Mouse (Mus musculus) gastrocnemius, postnatal 14 days (tissue): Measurements from ENCODE around the gene Pus7. TPM values are rescaled to one million over a fixed set of nuclear protein-coding genes. Genes with fewer than 3 reads are reported as not detected.
"Not testable (repeated sequence)": the region's sequence is repeated elsewhere in the genome, so short reads cannot be mapped to it uniquely, and the experiment has no call there.

Experiments used
- DNase-seq: peaks from one replicate; pipeline ENCODE4 v3.0.0; 2021; ENCODE audit warnings: mixed read lengths
- intact Hi-C: fragments of 180-260 bp; cut with DNase I; formaldehyde crosslinking; loops from one replicate; pipeline ENCODE4 v1.15.1; 2025; ENCODE audit warnings: low total_unique reads
- total RNA-seq, 2 experiments: library from RNA; stranded (reverse); gene quantifications; 2 replicates each; pipeline ENCODE4 v1.2.3; 2021

The Pus7 gene
- total RNA-seq, 2 experiments from 2014 or later: 8.8 to 13.0 TPM

- DNase-seq: no peak
- intact Hi-C loops: no loop called here
These were observed 21.0 kb downstream of the Pus7 start for GRCm38 (mm10) chr5:23762531-23762930.

DNA sequence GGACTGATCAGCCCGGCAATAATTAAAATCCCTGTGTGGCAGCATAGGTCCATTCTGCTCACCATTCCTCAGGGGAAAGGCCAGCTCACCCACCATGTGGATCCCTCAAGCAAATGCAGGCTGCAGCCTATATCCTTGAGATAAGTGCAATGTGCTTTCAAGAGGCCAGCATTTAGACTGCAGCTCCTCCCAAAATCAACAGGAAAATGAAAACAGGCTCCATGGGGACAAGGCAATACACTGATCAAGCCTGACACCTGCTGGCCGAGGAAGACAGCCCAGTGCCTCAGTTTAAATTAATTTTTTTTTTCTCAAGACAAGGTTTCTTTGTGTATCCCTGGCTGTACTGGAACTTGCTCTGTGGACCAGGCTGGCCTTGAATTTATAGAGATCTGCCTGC lies 24.9 kb downstream of the Pus7 start:
- no peak for DNase-seq
- intact Hi-C loops: no loop called here

- intact Hi-C loops: no loop called here
- DNase-seq: no peak
These were observed 27.1 kb downstream of the Pus7 start for GRCm38 (mm10) chr5:23756368-23756767.

- intact Hi-C loops: no loop called here
- DNase-seq: no peak
These were observed 27.9 kb downstream of the Pus7 start for GRCm38 (mm10) chr5:23755591-23755990.

- no peak for DNase-seq
- intact Hi-C loops: no loop called here
These were observed 33.6 kb downstream of the Pus7 start for GRCm38 (mm10) chr5:23749882-23750281.

DNA sequence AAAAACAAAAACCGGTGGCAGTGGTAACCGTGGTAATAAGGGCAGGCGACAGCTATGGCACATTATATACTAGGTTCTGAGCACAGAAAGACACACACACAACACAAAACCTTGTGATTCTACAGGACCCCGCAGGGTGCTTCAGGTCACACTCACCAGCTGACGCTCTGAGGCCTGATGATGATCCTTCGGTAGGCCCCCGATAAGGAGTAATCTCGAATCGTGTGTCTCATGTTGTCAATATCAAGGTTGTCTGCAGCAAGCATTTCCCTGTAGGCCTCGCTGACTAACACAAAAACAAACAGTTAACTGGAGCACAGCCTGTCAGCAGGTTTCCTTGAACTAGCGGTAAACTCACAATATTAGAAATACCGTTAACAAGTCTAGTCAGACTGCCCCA lies 40.2 kb downstream of the Pus7 start:
- intact Hi-C loops: no loop called here
- DNase-seq: no peak

GRCm38 (mm10) chr5:23737111-23737510 lies 46.4 kb downstream of the Pus7 start:
- DNase-seq: no peak
- intact Hi-C loops: no loop called here

GRCm38 (mm10) chr5:23736366-23736765 lies 47.1 kb downstream of the Pus7 start:
- intact Hi-C loops: no loop called here
- DNase-seq: peak; percentile 36

GRCm38 (mm10) chr5:23721956-23722355 lies 61.6 kb downstream of the Pus7 start:
- DNase-seq: no peak
- intact Hi-C loops: no loop called here

- intact Hi-C loops: no loop called here
- no peak for DNase-seq
These were observed 64.6 kb downstream of the Pus7 start for GRCm38 (mm10) chr5:23718881-23719328.

- intact Hi-C loops: no loop called here
- no peak for DNase-seq
These were observed 65.4 kb downstream of the Pus7 start for GRCm38 (mm10) chr5:23718182-23718534.

GRCm38 (mm10) chr5:23717469-23718181 lies 65.9 kb downstream of the Pus7 start:
- intact Hi-C loops: no loop called here
- DNase-seq: no peak

DNA sequence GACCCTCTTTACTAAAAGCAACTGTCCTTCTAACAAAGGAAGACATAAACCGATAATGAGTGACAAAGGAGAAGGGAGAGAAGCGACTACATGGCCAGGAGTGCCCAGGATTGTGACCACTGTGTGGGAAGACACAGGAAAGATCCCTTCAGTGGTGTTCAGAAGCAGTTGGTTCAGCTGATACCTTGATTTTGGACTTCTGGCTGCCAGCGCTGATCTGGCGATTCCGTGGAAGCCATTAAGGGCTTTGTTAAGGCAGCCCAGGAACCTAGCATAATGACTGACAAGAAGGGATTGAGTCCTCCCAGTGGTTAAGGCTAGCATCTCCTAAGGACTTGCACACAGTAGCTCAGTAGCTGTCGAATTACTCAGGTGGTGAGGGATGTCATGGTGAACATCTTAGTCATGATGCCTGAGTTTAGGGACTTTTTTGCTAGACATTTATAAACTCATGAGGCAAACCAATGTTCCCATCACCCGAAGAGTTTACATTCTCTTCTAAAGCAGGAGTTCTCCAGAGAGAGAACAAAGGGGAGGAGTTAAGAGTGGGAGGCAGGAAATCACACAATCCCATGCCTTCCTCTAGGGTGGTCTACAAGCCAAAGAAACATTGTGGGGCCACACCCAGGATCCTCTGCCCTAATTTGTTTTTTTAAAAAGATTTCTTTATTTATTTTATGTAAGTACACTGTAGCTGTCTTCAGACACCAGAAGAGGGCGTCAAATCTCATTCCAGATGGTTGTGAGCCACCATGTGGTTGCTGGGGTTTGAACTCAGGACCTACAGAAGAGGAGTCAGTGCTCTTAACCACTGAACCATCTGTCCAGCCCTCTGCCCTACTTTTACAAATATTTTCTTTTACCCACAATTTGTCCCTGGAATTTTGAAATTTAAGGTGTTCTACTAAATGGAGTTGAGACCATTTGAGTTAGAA lies 69.8 kb downstream of the Pus7 start:
- intact Hi-C loops: no loop called here
- DNase-seq: no peak

DNA sequence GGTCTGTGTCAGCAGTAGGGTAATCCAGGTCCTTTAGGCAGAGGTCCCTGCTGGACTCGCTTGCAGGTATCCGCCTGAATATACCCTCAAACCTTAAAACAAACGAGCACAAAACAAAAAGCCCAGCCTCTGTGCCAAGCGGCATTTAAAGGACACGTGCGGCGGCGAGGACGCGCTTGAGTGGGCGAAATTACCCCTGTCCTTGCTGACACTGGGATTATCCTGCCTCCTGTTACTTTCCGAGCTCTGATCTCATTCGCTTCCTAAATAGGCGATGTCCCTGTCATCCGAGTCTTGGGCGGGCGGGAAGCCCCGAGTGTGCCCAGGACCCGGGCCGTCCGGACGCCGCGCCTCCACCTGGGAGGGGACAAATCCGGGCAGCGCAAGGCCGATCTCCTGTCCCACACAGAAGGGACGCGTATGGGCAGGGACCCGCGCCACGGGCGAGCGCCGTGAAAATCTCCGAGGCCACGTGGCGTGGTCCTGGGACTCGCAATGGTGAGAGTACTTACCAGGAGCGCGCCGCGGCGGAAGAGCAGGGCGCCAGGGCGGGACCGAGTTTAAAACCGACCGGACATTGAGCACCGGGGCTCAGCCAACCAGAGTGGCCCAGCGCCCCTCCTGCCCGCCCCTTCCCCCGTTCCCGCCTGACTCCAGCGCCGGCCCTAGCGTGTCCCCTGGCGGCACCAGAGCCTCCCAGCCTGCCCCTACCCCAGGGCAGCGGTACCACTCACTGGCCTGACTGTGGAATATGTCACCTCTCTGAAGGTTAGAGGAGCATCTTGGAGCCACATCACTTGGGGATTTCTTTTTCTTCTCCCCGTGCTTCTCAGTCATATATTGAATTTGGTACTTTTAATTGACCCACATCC lies 71.1 kb downstream of the Pus7 start:
- intact Hi-C loops: no loop called here
- peak; percentile 79 for DNase-seq

DNA sequence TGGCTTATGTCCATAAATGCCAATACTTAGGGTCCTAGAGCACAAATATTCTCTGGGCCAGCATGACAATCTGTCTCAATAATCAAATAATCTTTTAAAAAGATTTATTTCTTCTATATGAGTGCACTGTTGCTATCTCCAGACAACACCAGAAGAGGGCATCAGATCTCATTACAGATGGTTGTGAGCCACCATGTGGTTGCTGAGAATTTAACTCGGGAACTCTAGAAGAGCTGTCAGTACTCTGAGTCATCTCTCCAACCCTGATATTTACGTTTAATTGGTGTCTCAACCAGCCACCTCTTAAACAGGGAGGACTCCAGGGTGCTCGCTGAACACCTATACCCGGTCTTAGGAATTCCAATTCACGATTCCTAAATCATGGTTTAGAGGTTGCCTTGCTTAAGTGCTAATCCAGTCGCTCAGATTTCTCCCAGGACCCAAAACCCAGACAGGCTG lies 71.8 kb downstream of the Pus7 start:
- DNase-seq, intact Hi-C loops: not testable (repeated sequence)

- intact Hi-C loops: no loop called here
- no peak for DNase-seq
These were observed 72.3 kb downstream of the Pus7 start for GRCm38 (mm10) chr5:23711244-23711643.

DNA sequence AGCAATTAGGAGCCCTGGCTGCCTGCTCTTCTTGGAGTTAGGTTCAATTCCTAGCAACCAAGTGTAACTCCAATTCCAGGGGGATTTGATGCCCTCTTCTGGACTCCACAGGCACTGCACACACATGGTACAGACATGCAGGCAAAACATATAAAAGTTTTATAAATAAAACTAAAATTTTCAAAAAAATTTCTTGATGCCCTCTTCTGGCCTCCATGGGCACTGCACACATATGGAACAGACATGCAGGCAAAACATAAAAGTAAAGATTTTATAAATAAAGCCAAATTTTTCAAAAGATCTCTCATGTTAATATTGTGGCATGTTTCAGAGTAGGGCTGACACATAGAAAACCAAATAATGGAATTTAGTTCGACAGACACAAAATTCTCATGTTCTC lies 73.8 kb downstream of the Pus7 start:
- no peak for DNase-seq
- intact Hi-C loops: no loop called here

DNA sequence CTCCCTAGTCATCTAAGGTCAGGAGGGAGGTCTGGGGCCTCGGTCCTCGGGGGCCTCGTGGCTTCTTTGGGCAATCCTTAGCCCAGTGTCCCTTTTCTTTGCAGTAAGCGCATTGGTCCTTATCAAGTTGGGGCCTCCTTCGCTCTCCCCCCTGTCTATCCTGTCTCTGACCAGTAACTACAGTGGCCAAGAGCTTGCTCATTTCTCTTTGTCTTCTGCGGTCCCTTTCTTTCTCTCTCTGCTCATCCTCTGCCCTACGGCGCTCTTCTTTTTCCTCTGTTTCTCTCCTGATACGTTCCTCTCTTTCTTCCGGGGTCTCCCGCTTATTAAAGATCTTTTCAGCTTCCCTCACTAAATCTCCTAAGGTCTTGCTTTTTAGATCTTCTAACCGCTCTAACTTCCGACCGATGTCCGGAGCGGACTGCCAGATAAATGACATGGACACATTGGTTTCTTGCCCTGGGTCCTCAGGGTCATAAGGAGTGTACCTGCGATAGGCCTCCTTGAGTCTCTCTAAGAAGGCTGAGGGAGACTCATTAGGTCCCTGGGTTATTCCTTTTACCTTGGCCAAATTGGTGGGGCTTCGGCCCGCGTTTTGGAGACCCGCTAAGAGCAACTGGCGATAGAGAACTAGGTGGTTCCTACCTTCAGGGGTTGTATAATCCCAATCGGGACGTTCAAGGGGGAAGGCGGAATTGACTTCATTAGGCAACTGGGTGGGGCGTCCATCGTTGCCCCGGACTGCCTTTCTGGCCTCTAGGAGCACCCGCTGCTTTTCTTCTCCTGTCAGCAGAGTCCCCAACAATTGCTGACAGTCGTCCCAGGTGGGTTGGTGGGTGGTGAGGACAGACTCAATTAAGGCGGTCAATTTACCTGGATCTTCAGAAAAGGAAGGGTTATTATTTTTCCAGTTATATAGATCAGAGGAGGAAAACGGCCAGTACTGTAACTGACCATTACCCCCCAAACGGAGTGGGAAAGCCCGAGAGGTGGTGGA lies 76.6 kb downstream of the Pus7 start:
- intact Hi-C loops, DNase-seq: not testable (repeated sequence)

DNA sequence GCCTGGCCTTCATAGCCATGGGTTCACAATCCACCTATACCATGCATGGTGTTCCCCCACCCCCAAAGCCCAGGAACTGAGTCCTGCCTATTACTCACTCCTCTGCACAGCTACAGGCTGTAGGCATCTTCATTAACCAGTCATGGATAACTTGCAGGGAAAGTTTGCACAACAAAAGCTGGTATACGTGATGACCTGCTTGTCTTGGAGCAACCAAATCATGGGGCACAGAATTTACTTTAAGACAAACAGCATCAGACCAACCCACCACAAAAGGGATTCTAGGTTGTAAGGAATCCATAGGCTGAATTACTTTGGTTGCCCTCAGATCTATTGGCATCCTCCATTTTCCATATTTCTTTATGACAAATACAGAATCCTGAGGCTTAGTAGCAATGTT lies 86.1 kb downstream of the Pus7 start:
- intact Hi-C loops: no loop called here
- no peak for DNase-seq
